Mouse (Mus musculus): Measurements from ENCODE around the gene Dock9. TPM values are rescaled to one million over a fixed set of nuclear protein-coding genes. Genes with fewer than 3 reads are reported as not detected.

Gene Dock9
- polyA plus RNA-seq, 1 experiment from 2014 or later, result 17.9 TPM

DNA sequence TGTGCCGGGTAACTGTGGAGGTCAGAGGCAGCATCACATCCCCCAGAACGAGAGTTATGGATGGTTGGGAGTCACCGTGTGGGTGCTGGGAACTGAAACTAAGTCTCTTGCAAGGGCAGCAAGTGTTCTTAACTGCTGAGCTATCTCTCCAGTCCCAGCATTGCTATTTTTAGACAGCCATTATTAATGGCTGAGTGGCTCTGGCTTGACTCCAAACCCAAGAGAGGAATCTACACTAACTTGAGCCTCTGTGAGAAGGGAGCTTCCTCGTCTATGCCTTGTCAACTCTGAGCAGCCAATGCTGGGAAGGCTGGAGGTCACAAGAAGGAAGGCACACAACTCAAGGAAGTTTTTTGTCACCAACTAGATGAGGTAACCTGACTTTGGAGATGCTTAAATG lies 275.9 kb downstream of the Dock9 start:
- H3K9ac ChIP-seq (ENCODE audit: low read depth, low read length), result no peak overlapping the region
- H3K9me3 ChIP-seq (replicated peaks; ENCODE audit: control insufficient read depth, low read length, poor library complexity, severe bottlenecking), result no peaks in the 10 kb centered on the region
- H3K4me1 ChIP-seq (ENCODE audit: control insufficient read depth, insufficient read depth, low read length), result no peaks in the 10 kb centered on the region
- H3K27ac ChIP-seq (ENCODE audit: low read length), result no peak overlapping the region
- WGBS, result 86% methylated on average over 4 of the region's 4 CpGs
- H3K4me3 ChIP-seq (ENCODE audit: low read depth, low read length), result no peak overlapping the region
- H3K27me3 ChIP-seq (ENCODE audit: control insufficient read depth, insufficient read depth, low read depth, low read length), result no peaks in the 10 kb centered on the region
- no peak for ATAC-seq
- H3K36me3 ChIP-seq (ENCODE audit: control insufficient read depth, insufficient read depth, low read length), result no peaks in the 10 kb centered on the region
- H3K4me2 ChIP-seq (ENCODE audit: low read length), result no peak overlapping the region

DNA sequence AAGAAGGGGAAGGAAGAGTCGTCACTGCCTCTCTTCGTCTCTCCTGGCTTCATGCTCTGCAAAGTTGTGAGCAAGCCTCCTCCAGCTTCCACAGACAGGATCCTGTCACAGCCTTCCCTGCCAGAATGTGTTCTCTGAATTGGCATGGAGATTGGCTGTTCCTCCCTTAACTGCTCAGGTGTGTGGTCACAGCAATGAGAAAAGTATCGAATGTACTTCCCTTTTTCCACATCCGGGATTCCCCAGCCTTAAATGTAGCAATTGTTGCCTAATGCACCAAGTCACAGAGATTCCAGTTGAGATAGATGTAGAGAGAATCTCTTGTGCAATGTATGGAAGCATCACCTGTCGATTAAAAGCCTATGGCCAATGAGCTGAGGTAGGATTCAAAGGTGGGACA lies 280.8 kb downstream of the Dock9 start:
- Histone ChIP-seq H3K36me3 (ENCODE audit: control insufficient read depth, insufficient read depth, low read length) (no peaks in the 10 kb centered on the region), H3K9me3 (replicated peaks; ENCODE audit: control insufficient read depth, low read length, poor library complexity, severe bottlenecking) (no peaks in the 10 kb centered on the region), H3K9ac (ENCODE audit: low read depth, low read length) (no peak overlapping the region), H3K27ac (ENCODE audit: low read length) (no peak overlapping the region), H3K4me1 (ENCODE audit: control insufficient read depth, insufficient read depth, low read length) (no peaks in the 10 kb centered on the region), H3K4me3 (ENCODE audit: low read depth, low read length) (no peak overlapping the region), H3K4me2 (ENCODE audit: low read length) (no peak overlapping the region), H3K27me3 (ENCODE audit: control insufficient read depth, insufficient read depth, low read depth, low read length) (no peaks in the 10 kb centered on the region)
- ATAC-seq, result no peak
- 88% methylated on average over 5 of the region's 5 CpGs for WGBS

DNA sequence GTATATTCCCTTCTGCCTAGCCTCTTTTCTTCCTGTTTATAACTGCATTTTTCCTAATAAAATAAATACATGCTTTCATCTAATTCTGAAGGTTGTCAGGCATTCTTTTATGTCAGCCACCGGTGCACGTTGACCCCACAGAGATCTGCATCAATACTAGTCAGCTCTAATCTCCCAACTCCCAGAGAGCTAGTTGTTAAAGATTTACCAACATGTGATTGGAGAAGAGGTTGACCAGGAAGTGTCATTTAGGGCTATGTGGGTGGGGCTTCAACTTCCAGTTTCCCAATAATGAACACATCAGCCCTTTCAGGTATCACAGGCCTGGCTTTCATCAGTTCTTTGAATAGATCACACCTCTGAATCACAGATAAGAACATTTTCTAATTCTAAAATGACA lies 288.7 kb downstream of the Dock9 start:
- H3K9me3 ChIP-seq (replicated peaks; ENCODE audit: control insufficient read depth, low read length, poor library complexity, severe bottlenecking), result no peaks in the 10 kb centered on the region
- no peak overlapping the region for H3K4me3 ChIP-seq (ENCODE audit: low read depth, low read length)
- H3K27me3 ChIP-seq (ENCODE audit: control insufficient read depth, insufficient read depth, low read depth, low read length), result peaks cover 21% of the 10 kb centered on the region
- H3K4me1 ChIP-seq (ENCODE audit: control insufficient read depth, insufficient read depth, low read length), result peaks cover 6% of the 10 kb centered on the region; the same call in 1 of the 2 replicates
- no peak for ATAC-seq
- no peaks in the 10 kb centered on the region for H3K36me3 ChIP-seq (ENCODE audit: control insufficient read depth, insufficient read depth, low read length)
- 68% methylated on average over 2 of the region's 2 CpGs for WGBS
- H3K9ac ChIP-seq (ENCODE audit: low read depth, low read length), result no peak overlapping the region
- H3K4me2 ChIP-seq (ENCODE audit: low read length), result no peak overlapping the region
- no peak overlapping the region for H3K27ac ChIP-seq (ENCODE audit: low read length)

DNA sequence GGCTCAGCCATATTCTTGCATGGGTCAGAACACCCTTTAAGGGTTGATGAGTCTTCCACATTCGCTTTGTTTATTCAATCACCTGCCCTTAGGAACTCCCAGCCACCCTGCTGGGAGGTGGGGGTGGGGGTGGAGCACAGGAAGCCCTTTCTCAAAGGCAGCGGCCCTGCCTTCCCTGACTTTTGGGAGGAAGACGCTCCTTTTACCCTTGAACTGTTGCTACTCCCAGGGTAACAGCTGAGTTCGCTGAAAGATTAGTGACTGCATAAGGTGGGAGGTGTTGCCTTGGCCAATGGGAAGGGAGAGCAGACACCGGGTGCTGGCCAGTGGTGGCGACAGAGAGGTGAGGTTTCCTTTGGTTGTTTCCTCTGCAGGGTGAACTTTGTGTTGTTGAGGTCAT lies 291.3 kb downstream of the Dock9 start:
- Histone ChIP-seq H3K36me3 (ENCODE audit: control insufficient read depth, insufficient read depth, low read length) (no peaks in the 10 kb centered on the region), H3K4me2 (ENCODE audit: low read length) (no peak overlapping the region), H3K27me3 (ENCODE audit: control insufficient read depth, insufficient read depth, low read depth, low read length) (peaks cover 21% of the 10 kb centered on the region), H3K4me3 (ENCODE audit: low read depth, low read length) (no peak overlapping the region), H3K9me3 (replicated peaks; ENCODE audit: control insufficient read depth, low read length, poor library complexity, severe bottlenecking) (no peaks in the 10 kb centered on the region), H3K9ac (ENCODE audit: low read depth, low read length) (no peak overlapping the region), H3K4me1 (ENCODE audit: control insufficient read depth, insufficient read depth, low read length) (peaks cover 6% of the 10 kb centered on the region; the same call in 1 of the 2 replicates), H3K27ac (ENCODE audit: low read length) (no peak overlapping the region)
- ATAC-seq, result no peak
- 16% methylated on average over 6 of the region's 6 CpGs for WGBS

DNA sequence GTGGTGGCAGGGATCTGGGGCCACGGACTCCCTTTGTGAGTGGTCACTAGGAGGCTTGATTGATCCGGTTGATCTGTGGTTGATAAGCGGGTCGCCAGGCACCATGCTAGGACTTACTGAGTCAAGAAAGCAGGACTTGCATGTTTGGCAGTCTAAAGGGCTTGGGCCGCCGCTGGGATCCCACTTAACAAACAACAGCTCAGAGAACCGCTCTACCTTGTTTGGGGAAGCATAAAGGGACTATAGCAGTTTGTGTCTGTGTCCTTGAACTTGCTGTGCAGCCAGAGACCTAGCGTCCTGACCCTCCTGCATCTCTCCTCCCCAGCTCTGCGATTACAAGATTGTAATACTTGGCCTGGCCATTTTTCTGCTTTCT lies 292.2 kb downstream of the Dock9 start:
- H3K4me3 ChIP-seq (ENCODE audit: low read depth, low read length), result no peak overlapping the region
- peaks cover 21% of the 10 kb centered on the region for H3K27me3 ChIP-seq (ENCODE audit: control insufficient read depth, insufficient read depth, low read depth, low read length)
- peak overlapping the region; percentile 43; the same call in 1 of the 2 replicates for H3K4me2 ChIP-seq (ENCODE audit: low read length)
- no peak overlapping the region for H3K9ac ChIP-seq (ENCODE audit: low read depth, low read length)
- WGBS, result 26% methylated on average over 9 of the region's 9 CpGs
- no peak overlapping the region for H3K27ac ChIP-seq (ENCODE audit: low read length)
- no peaks in the 10 kb centered on the region for H3K36me3 ChIP-seq (ENCODE audit: control insufficient read depth, insufficient read depth, low read length)
- peaks cover 6% of the 10 kb centered on the region; the same call in 1 of the 2 replicates for H3K4me1 ChIP-seq (ENCODE audit: control insufficient read depth, insufficient read depth, low read length)
- no peak for ATAC-seq
- no peaks in the 10 kb centered on the region for H3K9me3 ChIP-seq (replicated peaks; ENCODE audit: control insufficient read depth, low read length, poor library complexity, severe bottlenecking)

DNA sequence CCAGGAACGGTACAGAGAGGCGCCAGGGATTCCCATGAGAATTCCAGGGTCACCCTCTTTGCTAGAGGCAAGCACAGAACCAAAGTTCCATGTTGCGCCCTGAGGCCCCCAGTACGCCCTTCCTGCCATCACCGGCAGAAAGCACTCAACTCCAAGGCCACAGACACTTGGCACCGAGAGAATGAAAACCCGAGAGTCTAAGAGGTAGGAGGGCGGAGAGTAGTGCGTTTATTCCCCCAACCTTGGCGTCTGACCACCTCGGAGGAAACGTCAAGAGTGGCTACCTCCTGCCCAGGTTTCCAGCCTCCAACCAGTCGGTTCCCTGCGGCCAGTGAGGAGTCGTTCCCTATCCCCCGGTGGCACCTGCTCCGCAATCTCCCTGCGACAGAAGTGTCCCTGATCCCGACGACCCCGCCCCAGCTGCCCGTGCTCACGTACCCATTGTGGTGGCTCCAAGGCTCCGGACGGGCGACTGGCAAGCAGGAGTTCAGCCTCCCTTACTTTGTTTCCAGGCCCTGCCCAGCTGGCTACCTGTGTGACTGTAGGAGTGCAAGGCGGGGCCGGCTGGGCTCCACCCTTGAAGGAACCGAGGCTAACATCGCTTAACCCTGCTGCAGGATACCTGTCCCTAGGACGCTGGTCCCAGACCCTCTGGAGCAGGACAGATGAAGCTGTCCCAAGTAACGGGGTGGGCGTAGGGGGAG lies 292.7 kb downstream of the Dock9 start, which contains the start of gene Slc15a1:
TSS of gene Slc15a1 (minus strand) at position 472 of the 704 bp plus-strand sequence.
- no peak for ATAC-seq
- H3K4me3 ChIP-seq (ENCODE audit: low read depth, low read length), result peak within 1 kb of the TSS; percentile 7; the same call in 1 of the 2 replicates
- WGBS, result 13% methylated on average over 33 of the region's 33 CpGs

DNA sequence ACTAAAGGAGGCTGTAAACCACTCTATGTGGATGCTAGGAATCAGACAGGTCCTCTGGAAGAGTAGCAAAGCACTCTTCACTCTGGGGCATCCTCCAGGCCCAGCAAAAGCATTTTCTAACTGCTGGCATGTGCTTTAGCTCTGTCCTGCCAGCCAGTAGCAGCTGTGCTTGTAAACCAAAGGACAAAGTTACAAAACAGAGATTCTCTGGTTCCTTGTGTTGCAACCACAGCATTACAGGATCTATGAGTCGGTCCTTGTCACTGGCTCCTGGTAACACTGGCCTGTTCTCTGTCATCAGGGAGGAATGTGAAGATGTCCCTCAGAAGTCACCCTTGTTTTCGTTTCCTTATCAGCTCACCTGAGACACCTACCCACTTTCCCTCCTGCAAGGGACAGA lies 297.1 kb downstream of the Dock9 start:
- ATAC-seq, result no peak
- H3K27me3 ChIP-seq (ENCODE audit: control insufficient read depth, insufficient read depth, low read depth, low read length), result peaks cover 14% of the 10 kb centered on the region
- H3K4me1 ChIP-seq (ENCODE audit: control insufficient read depth, insufficient read depth, low read length), result peaks cover 6% of the 10 kb centered on the region; the same call in 1 of the 2 replicates
- WGBS, result 82% methylated on average over 2 of the region's 2 CpGs
- H3K9ac ChIP-seq (ENCODE audit: low read depth, low read length), result no peak overlapping the region
- H3K4me2 ChIP-seq (ENCODE audit: low read length), result no peak overlapping the region
- no peaks in the 10 kb centered on the region for H3K9me3 ChIP-seq (replicated peaks; ENCODE audit: control insufficient read depth, low read length, poor library complexity, severe bottlenecking)
- H3K4me3 ChIP-seq (ENCODE audit: low read depth, low read length), result no peak overlapping the region
- H3K36me3 ChIP-seq (ENCODE audit: control insufficient read depth, insufficient read depth, low read length), result no peaks in the 10 kb centered on the region
- H3K27ac ChIP-seq (ENCODE audit: low read length), result no peak overlapping the region

More for the DNA sequence above, 292.7 kb downstream of the Dock9 start, which contains the start of gene Slc15a1:
- Histone ChIP-seq H3K36me3 (ENCODE audit: control insufficient read depth, insufficient read depth, low read length) (no peaks in the 10 kb centered on the region), H3K4me2 (ENCODE audit: low read length) (peak within 1 kb of the TSS; percentile 43), H3K9ac (ENCODE audit: low read depth, low read length) (peak within 1 kb of the TSS; percentile 20; the same call in 1 of the 2 replicates), H3K27ac (ENCODE audit: low read length) (no peak within 1 kb of the TSS), H3K27me3 (ENCODE audit: control insufficient read depth, insufficient read depth, low read depth, low read length) (peaks cover 21% of the 10 kb centered on the region), H3K4me1 (ENCODE audit: control insufficient read depth, insufficient read depth, low read length) (peaks cover 6% of the 10 kb centered on the region; the same call in 1 of the 2 replicates), H3K9me3 (replicated peaks; ENCODE audit: control insufficient read depth, low read length, poor library complexity, severe bottlenecking) (no peaks in the 10 kb centered on the region)

DNA sequence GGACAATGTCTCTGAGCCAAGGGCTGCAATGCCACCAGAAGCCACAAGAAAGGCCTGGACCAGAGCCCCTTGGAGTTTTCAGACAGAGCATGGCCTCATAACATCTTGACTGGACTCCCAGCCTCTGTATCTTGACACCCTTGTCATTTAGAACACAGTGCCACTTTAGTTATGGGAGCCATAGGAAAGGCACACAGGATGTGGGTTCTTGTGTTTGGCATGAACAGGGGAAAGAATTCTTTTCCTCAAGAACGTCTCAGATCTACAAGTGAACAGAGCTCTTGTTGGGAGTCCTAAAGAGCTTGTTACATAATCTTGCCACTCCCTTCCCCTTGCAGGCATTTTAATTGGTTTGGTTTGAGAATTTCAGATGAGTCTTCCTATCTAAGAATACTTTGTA lies 297.9 kb downstream of the Dock9 start:
- Histone ChIP-seq H3K4me2 (ENCODE audit: low read length) (no peak overlapping the region), H3K36me3 (ENCODE audit: control insufficient read depth, insufficient read depth, low read length) (no peaks in the 10 kb centered on the region), H3K9ac (ENCODE audit: low read depth, low read length) (no peak overlapping the region), H3K27ac (ENCODE audit: low read length) (no peak overlapping the region), H3K4me3 (ENCODE audit: low read depth, low read length) (no peak overlapping the region), H3K4me1 (ENCODE audit: control insufficient read depth, insufficient read depth, low read length) (peaks cover 2% of the 10 kb centered on the region; the same call in 1 of the 2 replicates), H3K27me3 (ENCODE audit: control insufficient read depth, insufficient read depth, low read depth, low read length) (peaks cover 5% of the 10 kb centered on the region), H3K9me3 (replicated peaks; ENCODE audit: control insufficient read depth, low read length, poor library complexity, severe bottlenecking) (no peaks in the 10 kb centered on the region)
- WGBS, result 80% methylated on average over 1 of the region's 1 CpGs
- no peak for ATAC-seq

DNA sequence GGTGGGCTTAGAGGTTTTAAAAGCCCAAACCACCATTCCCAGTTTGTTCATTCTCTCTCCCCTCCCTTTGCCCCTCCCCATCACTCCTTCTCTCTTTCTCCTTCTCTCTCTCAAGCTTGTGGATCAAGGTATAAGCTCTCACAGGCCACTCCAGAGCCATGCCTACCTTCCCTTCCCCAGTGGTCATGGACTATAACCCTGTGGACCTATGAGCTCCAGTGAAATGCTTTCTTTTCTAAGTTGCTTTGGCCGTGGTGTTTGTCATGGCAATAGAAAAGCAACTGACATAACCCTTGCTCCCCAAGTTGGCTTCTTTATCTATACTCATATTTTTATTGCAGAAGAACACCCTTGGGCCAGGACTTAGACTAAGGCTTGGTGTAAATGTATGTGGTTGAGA lies 299.8 kb downstream of the Dock9 start:
- WGBS, result 90% methylated on average over 1 of the region's 1 CpGs
- H3K36me3 ChIP-seq (ENCODE audit: control insufficient read depth, insufficient read depth, low read length), result no peaks in the 10 kb centered on the region
- no peaks in the 10 kb centered on the region for H3K9me3 ChIP-seq (replicated peaks; ENCODE audit: control insufficient read depth, low read length, poor library complexity, severe bottlenecking)
- ATAC-seq, result no peak
- no peak overlapping the region for H3K4me3 ChIP-seq (ENCODE audit: low read depth, low read length)
- H3K4me1 ChIP-seq (ENCODE audit: control insufficient read depth, insufficient read depth, low read length), result no peaks in the 10 kb centered on the region
- H3K4me2 ChIP-seq (ENCODE audit: low read length), result no peak overlapping the region
- H3K27ac ChIP-seq (ENCODE audit: low read length), result no peak overlapping the region
- no peak overlapping the region for H3K9ac ChIP-seq (ENCODE audit: low read depth, low read length)
- H3K27me3 ChIP-seq (ENCODE audit: control insufficient read depth, insufficient read depth, low read depth, low read length), result no peaks in the 10 kb centered on the region
